ENCODE assay signal across 12 mouse cellular contexts in the genomic region with DNA sequence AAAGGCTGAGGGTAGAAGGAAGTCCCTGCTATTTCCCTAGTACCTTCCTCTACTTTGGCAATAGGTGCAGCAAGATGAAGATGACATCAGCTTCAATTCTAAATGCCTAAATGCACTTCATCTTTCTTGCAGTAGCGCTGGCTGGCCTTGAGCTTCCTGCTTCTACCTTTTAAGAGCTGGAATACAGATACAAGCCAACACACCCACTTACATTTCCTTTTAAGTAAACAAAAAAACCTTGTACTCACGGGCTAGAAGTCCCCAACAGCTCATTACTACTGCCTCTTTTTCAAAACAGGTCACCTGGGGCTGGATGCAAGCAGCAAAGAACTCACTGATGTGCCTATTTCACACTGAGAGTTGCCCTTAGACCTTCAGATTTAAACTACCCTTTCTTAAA. TPM values are rescaled to one million over a fixed set of nuclear protein-coding genes. Genes with fewer than 3 reads are reported as not detected.
DNase-seq lines count a peak whose midpoint lies in the region; ATAC-seq and TF ChIP-seq lines count a peak whose summit lies in the region.
"Had no signal": no experiment of that assay in that cellular context is flagged by ENCODE, and none has a peak within 500 bp of the region (broad histone marks: within the 10 kb centered on the region; RNA-seq: fewer than 3 reads in every experiment).

No protein-coding gene starts in this region.

- H3K4me1 ChIP-seq in liver, embryonic 11.5 days (replicated peaks; ENCODE audit: control insufficient read depth, insufficient read depth, low read length) = peaks cover 19% of the 10 kb centered on the region
- no peaks in the 10 kb centered on the region; the same call in 1 of the 2 replicates for H3K4me1 ChIP-seq in intestine, postnatal 0 days (replicated peaks; ENCODE audit: control insufficient read depth, insufficient read depth, low read length)

- ATAC-seq in liver, embryonic 11.5 days (replicated peaks; ENCODE audit: low FRiP score) = no peak
- no peak for ATAC-seq in intestine, postnatal 0 days

- no peak overlapping the region for H3K9ac ChIP-seq in liver, embryonic 11.5 days (ENCODE audit: low read depth, low read length)
- no peak overlapping the region for H3K9ac ChIP-seq in intestine, postnatal 0 days (ENCODE audit: low read depth, low read length)

- H3K4me3 ChIP-seq in liver, embryonic 11.5 days (ENCODE audit: low read depth, low read length) = no peak overlapping the region
- no peak overlapping the region for H3K4me3 ChIP-seq in intestine, postnatal 0 days (ENCODE audit: low read depth, low read length)
- no peak overlapping the region for H3K4me3 ChIP-seq in myocyte

- peaks cover 70% of the 10 kb centered on the region for H3K79me2 ChIP-seq in myocyte (ENCODE audit: control insufficient read depth, insufficient read depth)

- no peak overlapping the region for H3K27ac ChIP-seq in liver, embryonic 11.5 days (ENCODE audit: low read depth, low read length)
- H3K27ac ChIP-seq in intestine, postnatal 0 days (ENCODE audit: low read depth, low read length) = no peak overlapping the region

- 65% methylated on average over 2 of the region's 2 CpGs for WGBS in liver, embryonic 11.5 days
- 26% methylated on average over 2 of the region's 2 CpGs for WGBS in intestine, postnatal 0 days

- H3K4me2 ChIP-seq in liver, embryonic 11.5 days = peak overlapping the region; percentile 13; the same call in 1 of the 2 replicates
- peak overlapping the region; percentile 72; the same call in 1 of the 2 replicates for H3K4me2 ChIP-seq in intestine, postnatal 0 days (replicated peaks; ENCODE audit: low read depth)
- peak overlapping the region; percentile 12 for H3K4me2 ChIP-seq in myocyte (ENCODE audit: low read depth)

- H3K27me3 ChIP-seq in liver, embryonic 11.5 days (replicated peaks; ENCODE audit: control insufficient read depth, insufficient read depth, low read length) = no peaks in the 10 kb centered on the region
- H3K27me3 ChIP-seq in intestine, postnatal 0 days (replicated peaks; ENCODE audit: control insufficient read depth, insufficient read depth, low read length) = no peaks in the 10 kb centered on the region
- no peaks in the 10 kb centered on the region for H3K27me3 ChIP-seq in myocyte (ENCODE audit: control insufficient read depth, insufficient read depth, insufficient read length)

- no peak for TF ChIP-seq POLR2A in myocyte (IDR thresholded peaks at IDR 0.05; ENCODE audit: insufficient read length, low read depth)

- peak; percentile 11 for DNase-seq in adrenal gland, adult 2 months
- no peak for DNase-seq in adrenal gland, adult 8-10 months
- DNase-seq in liver, embryonic 11.5 days (ENCODE audit: low spot score) = no peak
- DNase-seq in liver = no peak
- DNase-seq in layer of hippocampus, postnatal 25 days (ENCODE audit: extremely low spot score in 1 of 2, low spot score in 1 of 2) = no peak
- no peak for DNase-seq in cerebellum, adult 11 months
- DNase-seq: gastrocnemius, postnatal 36 days; kidney, adult 8-10 months had no signal

- TF ChIP-seq CTCF in intestine, postnatal 0 days (IDR thresholded peaks at IDR 0.05; ENCODE audit: low read depth) = no peak

- no peaks in the 10 kb centered on the region for H3K9me3 ChIP-seq in liver, embryonic 11.5 days (ENCODE audit: control insufficient read depth, low read length)
- H3K9me3 ChIP-seq in intestine, postnatal 0 days (ENCODE audit: control insufficient read depth) = no peaks in the 10 kb centered on the region

- H3K36me3 ChIP-seq in liver, embryonic 11.5 days (ENCODE audit: control insufficient read depth, insufficient read depth, low read length) = no peaks in the 10 kb centered on the region; the same call in 1 of the 2 replicates
- H3K36me3 ChIP-seq in intestine, postnatal 0 days (ENCODE audit: control insufficient read depth, insufficient read depth) = no peaks in the 10 kb centered on the region
- H3K36me3 ChIP-seq in myocyte (ENCODE audit: control insufficient read depth, insufficient read depth) = no peaks in the 10 kb centered on the region

- no peak overlapping the region for H3ac ChIP-seq in myocyte (ENCODE audit: control insufficient read depth, insufficient read length)

TF ChIP-seq in myocyte, 11 proteins besides CTCF, POLR2A, EP300 and RAD21:
- TF ChIP-seq POLR2AphosphoS2 (IDR thresholded peaks at IDR 0.05; ENCODE audit: insufficient read length, low read depth) (no peak), E2F4 (IDR thresholded peaks at IDR 0.05; ENCODE audit: insufficient read depth) (no peak), REST (IDR thresholded peaks at IDR 0.05; ENCODE audit: insufficient read depth, insufficient read length) (no peak), SRF (IDR thresholded peaks at IDR 0.05; ENCODE audit: control insufficient read depth, insufficient read length, low read depth) (no peak), TCF12 (IDR thresholded peaks at IDR 0.05; ENCODE audit: insufficient read depth, poor library complexity, severe bottlenecking) (no peak), TCF3 (IDR thresholded peaks at IDR 0.05; ENCODE audit: insufficient read length, low read depth) (no peak), MYOD1 (IDR thresholded peaks at IDR 0.05; ENCODE audit: control insufficient read depth in 1 of 3, insufficient read length in 2 of 3, low read depth in 2 of 3) (no peak)

RNA-seq across cellular contexts. Expression of a gene that starts 2.4 kb away (rescaled TPM):
- total RNA-seq in adrenal gland, adult 2 months (2021) = 100 to 1,000 TPM; 149 to 217 TPM
- 35.0 and 40.0 TPM in 2 replicates for polyA plus RNA-seq in adrenal gland, adult 2 months (2012; rRNA removed)
- 100 to 1,000 TPM; 132 to 141 (median 135) TPM for total RNA-seq in adrenal gland, adult 8-10 months (2022)
- polyA plus RNA-seq in liver, embryonic 11.5 days (2014; fragmentation: Nextera tagmentation; extraction: Ambion mirVana) = 133 and 139 TPM in 2 replicates
- 79.9 and 85.0 TPM in 2 replicates for polyA plus RNA-seq in intestine, postnatal 0 days (2015; fragmentation: Nextera tagmentation; extraction: Ambion mirVana)
- 101 TPM for polyA plus RNA-seq in myocyte (2012; fragmentation: generic; extraction: Trizol)
- total RNA-seq in layer of hippocampus, postnatal 25 days (2021) = 100 to 1,000 TPM; 114 to 125 TPM

RNA-seq across cellular contexts. Expression of a gene that starts 43.6 kb away (rescaled TPM):
- total RNA-seq in adrenal gland, adult 2 months (2021) = under 1 TPM; 0.40 to 0.55 TPM
- 3.5 and 4.2 TPM in 2 replicates for polyA plus RNA-seq in adrenal gland, adult 2 months (2012; rRNA removed)
- 1 to 10 TPM in 2 of 4 experiments, under 1 TPM in 2; 0.49 to 5.2 (median 2.2) TPM for total RNA-seq in adrenal gland, adult 8-10 months (2022)
- 11.9 and 16.4 TPM in 2 replicates for polyA plus RNA-seq in liver, embryonic 11.5 days (2014; fragmentation: Nextera tagmentation; extraction: Ambion mirVana)
- 1.0 and 1.3 TPM in 2 replicates for polyA plus RNA-seq in intestine, postnatal 0 days (2015; fragmentation: Nextera tagmentation; extraction: Ambion mirVana)
- polyA plus RNA-seq in myocyte (2012; fragmentation: generic; extraction: Trizol) = not detected
- total RNA-seq in layer of hippocampus, postnatal 25 days (2021) = not detected
- total RNA-seq: gastrocnemius, postnatal 36 days; left cerebral cortex, postnatal 14 days had no signal
- polyA plus RNA-seq: neural tube, embryonic 14.5 days had no signal

RNA-seq across cellular contexts. Expression of a gene that starts 53.3 kb away (rescaled TPM):
- 10 to 100 TPM; 42.9 to 51.3 TPM for total RNA-seq in adrenal gland, adult 2 months (2021)
- polyA plus RNA-seq in adrenal gland, adult 2 months (2012; rRNA removed) = 9.4 and 10.5 TPM in 2 replicates
- total RNA-seq in adrenal gland, adult 8-10 months (2022) = 10 to 100 TPM; 42.6 to 63.9 (median 48.2) TPM
- 100 and 107 TPM in 2 replicates for polyA plus RNA-seq in liver, embryonic 11.5 days (2014; fragmentation: Nextera tagmentation; extraction: Ambion mirVana)
- polyA plus RNA-seq in intestine, postnatal 0 days (2015; fragmentation: Nextera tagmentation; extraction: Ambion mirVana) = 19.3 and 21.1 TPM in 2 replicates
- 237 TPM for polyA plus RNA-seq in myocyte (2012; fragmentation: generic; extraction: Trizol)
- 10 to 100 TPM; 46.0 to 56.4 TPM for total RNA-seq in layer of hippocampus, postnatal 25 days (2021)

Comparison
In these comparisons a context has a peak if more than half of its experiments do, and no peak if none do; other contexts are left out.
1. H3K4me2 ChIP-seq: peak in every context shown above with its lines; median percentile 72 in intestine, postnatal 0 days; 13 in liver, embryonic 11.5 days; 12 in myocyte.